Mouse (Mus musculus) gastrocnemius, adult 8-10 months (tissue): ENCODE measurements around the gene Zbtb5. TPM values are rescaled to one million over a fixed set of nuclear protein-coding genes. Genes with fewer than 3 reads are reported as not detected.
"Not testable (repeated sequence)": the region's sequence is repeated elsewhere in the genome, so short reads cannot be mapped to it uniquely, and the experiment has no call there.

Experiments used
- DNase-seq, 2 experiments: peaks; one replicate each; pipeline ENCODE4 v3.0.0; 2022; ENCODE audit warnings: low spot score in 2 of 2
- total RNA-seq, 4 experiments: library from RNA; stranded (reverse); gene quantifications; 2 replicates each; pipeline ENCODE4 v1.2.4; 2022

The Zbtb5 gene
- 1 to 10 TPM; 2.2 to 2.7 (median 2.5) TPM for total RNA-seq

- peak; percentile 100 for DNase-seq
Observed at GRCm38 (mm10) chr4:45012105-45012975, at the start of gene Zbtb5. Gene Zbtb5, minus strand, starts transcription at chr4:45012412.

- DNase-seq: peak; percentile 40 to 54
Observed at GRCm38 (mm10) chr4:45055451-45055850, 43.2 kb upstream of the Zbtb5 start.

- no peak for DNase-seq
Observed at GRCm38 (mm10) chr4:45054862-45055261, 42.6 kb upstream of the Zbtb5 start.

GRCm38 (mm10) chr4:45047956-45048355 is 35.7 kb upstream of the Zbtb5 start:
- no peak for DNase-seq

- no peak for DNase-seq
Observed at GRCm38 (mm10) chr4:45047286-45047887, 35.2 kb upstream of the Zbtb5 start.

- no peak for DNase-seq
Observed at GRCm38 (mm10) chr4:45046679-45047078, 34.5 kb upstream of the Zbtb5 start.

GRCm38 (mm10) chr4:45040795-45041194 is 28.6 kb upstream of the Zbtb5 start:
- no peak for DNase-seq

- not testable (repeated sequence) for DNase-seq
Observed at GRCm38 (mm10) chr4:45039546-45039945, 27.3 kb upstream of the Zbtb5 start.

GRCm38 (mm10) chr4:45038879-45039278 is 26.7 kb upstream of the Zbtb5 start:
- DNase-seq: not testable (repeated sequence)

- DNase-seq: no peak
Observed at GRCm38 (mm10) chr4:45037455-45038410, 25.5 kb upstream of the Zbtb5 start.

- no peak for DNase-seq
Observed at GRCm38 (mm10) chr4:45036571-45036970, 24.4 kb upstream of the Zbtb5 start.

GRCm38 (mm10) chr4:45036048-45036447 is 23.8 kb upstream of the Zbtb5 start:
- no peak for DNase-seq

- no peak for DNase-seq
Observed at GRCm38 (mm10) chr4:45034693-45035628, 22.7 kb upstream of the Zbtb5 start.

- DNase-seq: no peak
Observed at GRCm38 (mm10) chr4:45032586-45032985, 20.4 kb upstream of the Zbtb5 start.

GRCm38 (mm10) chr4:45026459-45026858 is 14.2 kb upstream of the Zbtb5 start:
- DNase-seq: no peak

- no peak for DNase-seq
Observed at GRCm38 (mm10) chr4:45019009-45019408, 6.8 kb upstream of the Zbtb5 start.

GRCm38 (mm10) chr4:45018452-45018980 is 6.3 kb upstream of the Zbtb5 start, which contains the start of gene Polr1e:
Gene Polr1e, plus strand, starts transcription at chr4:45018583.
- DNase-seq: peak; percentile 92

- peak in 1 of 2 experiments; percentile 30 for DNase-seq
Observed at GRCm38 (mm10) chr4:45015615-45016014, 3.4 kb upstream of the Zbtb5 start.

- no peak for DNase-seq
Observed at GRCm38 (mm10) chr4:45013537-45013936, 1.3 kb upstream of the Zbtb5 start.

- no peak for DNase-seq
Observed at GRCm38 (mm10) chr4:45013031-45013431, 819 bp upstream of the Zbtb5 start.
